Mouse (Mus musculus) bone marrow macrophage, adult 2 months (primary cell): ENCODE data around the gene Taf8. TPM values are rescaled to one million over a fixed set of nuclear protein-coding genes. Genes with fewer than 3 reads are reported as not detected.
A peak's percentile ranks its signal among the peaks of the same experiment; 100 is the strongest.

Experiments
- H3K27ac ChIP-seq: 2 replicates; pipeline ENCODE4 v1.5.1; 2012; ENCODE audit warnings: low read depth, low read length; ENCODE audit not compliant: insufficient read depth
- H3K4me1 ChIP-seq: 2 replicates; pipeline ENCODE4 v1.6.1; 2012; ENCODE audit warnings: low read length; ENCODE audit not compliant: control insufficient read depth, insufficient read depth
- H3K4me3 ChIP-seq: 2 replicates; pipeline ENCODE4 v1.5.1; 2012; ENCODE audit warnings: mild to moderate bottlenecking, low read length, moderate library complexity; ENCODE audit not compliant: insufficient read depth
- CTCF ChIP-seq: IDR thresholded peaks from 2 replicates; pipeline ENCODE4 v1.5.1; 2012; ENCODE audit warnings: low read depth, mild to moderate bottlenecking, low read length, moderate library complexity
- POLR2A ChIP-seq: IDR thresholded peaks from 2 replicates; pipeline ENCODE4 v1.6.1; 2012; ENCODE audit warnings: mild to moderate bottlenecking, low read depth, low read length, borderline replicate concordance
- polyA plus RNA-seq: library from polyadenylated mRNA; stranded (reverse); fragments of >200 nt; gene quantifications from 2 replicates; pipeline ENCODE4 v1.2.4, GENCODE M21; 2012; ENCODE audit not compliant: missing spikeins, insufficient read depth, insufficient read length

Gene Taf8
- polyA plus RNA-seq, 1 experiment = 30.1 TPM

DNA sequence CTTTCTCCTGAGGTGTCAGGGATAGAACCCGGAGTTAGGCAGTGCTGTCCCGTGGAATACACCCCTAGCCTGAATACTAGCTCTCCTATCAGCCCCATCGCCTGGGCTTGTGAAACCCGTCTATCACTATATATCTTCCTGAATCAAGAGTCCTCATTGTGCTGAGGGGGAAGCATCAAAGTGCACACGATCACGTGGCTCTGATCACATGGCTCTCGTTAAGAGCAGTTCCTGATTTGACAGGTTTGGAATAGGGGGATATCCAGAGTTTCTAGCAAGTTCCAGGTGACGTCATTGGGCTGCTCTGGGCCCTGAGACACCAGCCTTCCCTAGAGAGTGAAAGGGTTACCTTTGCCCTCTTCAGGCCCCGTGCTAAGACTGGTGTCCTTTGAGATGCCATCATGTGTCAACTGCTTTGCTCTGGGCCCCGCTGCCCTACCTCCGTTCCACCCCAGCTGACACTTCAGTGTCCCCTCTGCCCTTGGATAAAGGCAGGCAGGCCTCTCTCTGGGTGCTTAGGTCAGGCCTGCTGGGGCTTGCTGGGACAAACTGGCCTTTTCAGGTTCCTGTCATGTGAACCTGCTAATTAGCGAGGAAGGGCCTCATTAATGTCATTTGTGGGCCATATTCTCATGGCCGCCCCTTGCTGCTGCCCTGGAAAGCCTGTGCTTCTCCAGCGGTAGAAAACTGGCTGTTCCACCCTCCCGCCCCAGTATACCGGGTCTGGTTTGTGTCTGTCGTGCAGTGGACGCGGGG is 60.6 kb downstream of the Taf8 start:
- H3K4me3 ChIP-seq = no peak overlapping the region
- H3K4me1 ChIP-seq = peaks cover 23% of the 10 kb centered on the region
- no peak for TF ChIP-seq POLR2A
- no peak for TF ChIP-seq CTCF
- no peak overlapping the region for H3K27ac ChIP-seq

DNA sequence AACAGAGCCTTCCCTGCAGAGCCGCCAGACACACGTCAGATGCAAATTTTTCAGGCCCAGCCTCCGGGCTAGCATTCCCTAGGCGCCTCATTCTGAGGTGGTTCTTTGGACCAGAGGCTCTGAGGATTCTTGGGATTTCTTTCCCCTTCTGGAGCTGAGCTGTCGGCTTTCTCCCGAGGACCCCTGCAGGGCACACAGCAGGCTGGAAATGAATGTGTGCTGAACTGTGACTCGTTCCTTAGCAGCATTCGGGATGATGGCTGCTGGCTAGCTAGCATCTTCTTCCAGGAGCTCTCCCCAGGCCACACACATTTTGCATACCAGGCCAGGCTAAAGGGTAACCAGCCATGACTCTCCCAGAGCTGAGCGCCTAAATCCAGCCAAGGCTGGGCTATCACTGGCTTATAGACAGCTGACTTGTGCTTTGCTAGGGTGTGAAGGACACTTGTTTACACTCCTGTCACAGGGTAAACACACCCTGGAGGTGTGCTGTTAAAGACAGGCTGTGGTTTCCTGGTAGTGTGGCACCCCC is 61.7 kb downstream of the Taf8 start:
- no peak for TF ChIP-seq POLR2A
- TF ChIP-seq CTCF = no peak
- H3K4me1 ChIP-seq = peaks cover 23% of the 10 kb centered on the region
- no peak overlapping the region for H3K27ac ChIP-seq

DNA sequence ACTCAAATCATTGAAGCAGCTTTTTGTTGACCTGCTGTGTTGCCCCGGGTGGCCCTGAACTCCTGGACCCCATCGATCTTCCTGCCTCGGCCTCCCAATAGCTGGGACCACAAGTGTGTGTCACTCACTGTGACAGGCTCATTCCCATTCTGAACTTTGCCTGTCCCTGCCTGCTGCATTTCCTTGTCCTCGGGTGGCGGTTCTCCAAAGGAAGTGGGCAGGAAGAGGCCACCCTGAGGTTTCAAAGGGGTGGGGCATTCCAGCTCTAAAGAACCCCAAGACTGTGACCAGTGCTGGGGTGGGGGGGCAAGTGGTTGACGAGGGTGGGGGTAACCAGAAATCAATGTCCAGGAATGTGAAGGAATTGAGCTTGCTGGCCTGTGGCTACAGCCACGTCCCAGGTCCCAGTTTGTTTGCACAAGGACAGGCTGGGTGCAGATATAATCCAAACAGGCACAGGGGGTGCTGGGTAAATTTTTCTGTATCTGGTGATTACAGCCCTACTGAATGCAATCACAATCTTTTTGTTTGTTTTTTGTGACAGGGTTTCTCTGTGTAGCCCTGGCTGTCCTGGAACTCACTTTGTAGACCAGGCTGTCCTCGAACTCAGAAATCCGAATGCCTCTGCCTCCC is 62.6 kb downstream of the Taf8 start:
- Histone ChIP-seq H3K4me1 (peaks cover 23% of the 10 kb centered on the region), H3K27ac (no peak overlapping the region), H3K4me3 (no peak overlapping the region)
- TF ChIP-seq CTCF (no peak), POLR2A (no peak)

More for the DNA sequence above, 61.7 kb downstream of the Taf8 start:
- H3K4me3 ChIP-seq = no peak overlapping the region

DNA sequence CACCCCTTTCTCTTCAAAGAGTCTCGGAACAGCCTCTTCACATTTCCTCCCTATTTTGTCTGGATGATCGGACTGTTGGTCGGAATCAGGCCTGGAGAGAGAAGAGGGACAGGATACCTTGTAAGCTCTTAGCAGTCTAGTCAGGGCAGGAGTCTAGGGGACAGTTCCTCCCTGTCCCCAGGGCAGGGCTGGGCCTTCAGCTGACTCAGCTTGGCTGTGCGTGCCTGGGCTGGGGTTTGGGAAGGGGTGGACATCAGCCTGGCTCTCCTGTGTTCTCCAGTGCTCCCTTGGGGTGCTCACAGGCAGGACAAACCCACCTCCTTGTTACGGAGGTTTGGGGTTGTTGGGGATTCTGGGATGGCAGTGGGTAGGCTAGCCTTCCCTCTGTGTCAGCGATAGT is 63.5 kb downstream of the Taf8 start:
- Histone ChIP-seq H3K4me3 (no peak overlapping the region), H3K27ac (no peak overlapping the region), H3K4me1 (peaks cover 23% of the 10 kb centered on the region)
- no peak for TF ChIP-seq POLR2A
- no peak for TF ChIP-seq CTCF

DNA sequence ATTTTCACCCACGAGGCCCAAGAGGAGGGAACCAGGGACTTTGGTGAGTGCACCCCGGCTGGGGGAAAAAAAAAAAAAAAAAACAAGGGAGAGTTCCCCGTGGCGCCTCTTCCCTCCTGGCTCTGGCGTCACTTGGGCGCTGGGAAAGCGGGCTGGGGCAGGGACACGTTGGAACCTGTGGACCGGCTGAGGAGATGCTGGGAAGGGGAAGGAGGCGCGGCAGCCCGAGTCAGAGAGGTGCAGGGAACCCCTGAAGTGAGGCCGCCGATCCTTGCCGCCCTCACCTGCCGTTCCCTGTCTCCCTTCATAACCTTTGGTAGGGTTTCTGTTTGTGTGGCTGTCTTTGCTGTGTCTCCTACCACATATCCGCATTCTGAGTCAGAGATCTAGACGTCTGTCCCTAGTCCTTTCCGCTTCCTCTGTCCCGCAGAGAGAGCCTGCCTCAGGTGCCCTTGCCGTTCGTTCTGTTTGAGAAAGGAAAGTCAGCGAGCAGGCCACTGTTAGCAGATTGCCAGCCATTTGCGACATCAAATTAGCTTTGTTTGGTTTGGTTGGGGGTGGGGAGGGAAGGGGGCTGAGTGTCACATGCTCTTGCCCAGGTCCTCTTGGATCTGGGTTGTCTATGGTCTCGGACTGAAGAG is 65.1 kb downstream of the Taf8 start, which contains the start of gene 1700001C19Rik:
Gene 1700001C19Rik, minus strand, starts transcription at position 470 of the 641 bp plus-strand sequence.
- no peak within 1 kb of the TSS for H3K27ac ChIP-seq
- TF ChIP-seq POLR2A (no peak), CTCF (no peak)
- peak within 1 kb of the TSS; percentile 53 for H3K4me3 ChIP-seq
- peaks cover 23% of the 10 kb centered on the region for H3K4me1 ChIP-seq

DNA sequence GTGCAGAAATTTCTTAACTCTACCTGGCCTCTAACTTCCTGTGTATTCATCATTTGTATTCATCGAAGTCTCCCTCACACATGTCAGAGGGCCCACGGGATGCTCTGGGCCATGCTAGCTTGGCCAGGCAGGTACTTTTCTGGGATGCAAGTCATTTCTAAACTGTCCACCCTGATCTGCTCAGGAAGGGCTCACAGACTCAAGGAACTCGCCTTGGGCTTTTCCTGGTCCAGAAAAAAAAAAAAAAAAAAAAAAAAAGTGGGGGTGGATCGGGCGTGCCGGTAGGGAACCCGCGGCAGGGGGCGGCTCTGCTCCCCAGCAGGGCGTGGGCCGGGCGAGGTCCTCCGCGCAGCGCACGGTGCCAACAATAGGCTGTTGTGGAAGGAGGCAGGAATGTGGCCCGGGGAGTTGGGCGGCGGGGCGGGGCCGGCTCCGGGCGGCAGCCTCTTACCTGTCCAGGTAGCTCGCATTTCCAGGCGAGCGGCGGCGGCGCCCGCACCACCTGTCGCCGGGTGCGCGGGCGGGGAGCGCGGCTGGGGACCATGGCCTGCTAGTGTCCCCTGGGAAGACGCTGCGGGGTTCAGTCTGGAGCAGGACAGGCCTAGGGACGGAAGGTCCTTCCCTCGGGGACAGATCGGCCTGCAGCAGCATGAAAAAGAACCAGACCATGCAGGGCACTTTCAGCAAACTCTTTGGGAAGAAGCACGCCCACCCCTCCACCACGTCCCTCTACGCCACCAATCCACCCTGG is 65.8 kb downstream of the Taf8 start, which contains the start of gene AI661453:
Gene AI661453, plus strand, starts transcription at position 460 of the 751 bp plus-strand sequence.
- TF ChIP-seq POLR2A (no peak), CTCF (no peak)
- no peak within 1 kb of the TSS for H3K27ac ChIP-seq

More for the DNA sequence above, 65.8 kb downstream of the Taf8 start, which contains the start of gene AI661453:
- H3K4me3 ChIP-seq = peak within 1 kb of the TSS; percentile 53
- peaks cover 20% of the 10 kb centered on the region for H3K4me1 ChIP-seq

Other genes with a start within 250 kb of the Taf8 start
- gene Mrps10, start 133.4 kb downstream of the Taf8 start, polyA plus RNA-seq = 20.5 and 22.7 TPM in 2 replicates
- 0.99 TPM in 2 replicates for gene Guca1b, start 116.9 kb downstream of the Taf8 start, polyA plus RNA-seq
- gene Guca1a, start 101.7 kb downstream of the Taf8 start, polyA plus RNA-seq = 20.0 and 22.0 TPM in 2 replicates
- gene AI661453, start 65.7 kb downstream of the Taf8 start, polyA plus RNA-seq = 2.8 and 3.0 TPM in 2 replicates
- gene 1700001C19Rik, start 64.9 kb downstream of the Taf8 start, polyA plus RNA-seq = 0.34 and 0.67 TPM in 2 replicates
- 89.1 and 95.0 TPM in 2 replicates for gene Ccnd3, start 2.8 kb upstream of the Taf8 start, polyA plus RNA-seq
- 4.1 and 5.0 TPM in 2 replicates for gene Bysl, start 109.2 kb upstream of the Taf8 start, polyA plus RNA-seq
- 19.7 and 23.4 TPM in 2 replicates for gene Med20, start 109.3 kb upstream of the Taf8 start, polyA plus RNA-seq
- gene Gm20517, start 109.3 kb upstream of the Taf8 start, polyA plus RNA-seq = 1.2 and 3.1 TPM in 2 replicates
- gene Usp49, start 128.4 kb upstream of the Taf8 start, polyA plus RNA-seq = 7.3 and 8.6 TPM in 2 replicates
- gene Tomm6, start 186.1 kb upstream of the Taf8 start, polyA plus RNA-seq = 220 TPM in 2 replicates
- gene Frs3, start 186.7 kb upstream of the Taf8 start, polyA plus RNA-seq = 3.1 and 8.4 TPM in 2 replicates
- gene Gm21981, start 192.2 kb upstream of the Taf8 start, polyA plus RNA-seq = 0.58 and 0.97 TPM in 2 replicates
- 2.9 and 3.2 TPM in 2 replicates for gene Prickle4, start 192.4 kb upstream of the Taf8 start, polyA plus RNA-seq
- gene Pgc, start 224.6 kb upstream of the Taf8 start, polyA plus RNA-seq = not detected in 2 replicates
- 43.2 and 48.4 TPM in 2 replicates for gene Tfeb, start 234.7 kb upstream of the Taf8 start, polyA plus RNA-seq